Mouse (Mus musculus) G1E (cell line): ENCODE measurements at regions not wholly inside any gene's neighbourhood (a gene's known extent, or its start where the extent isn't known, plus 50 kb on each side); places are given as distances from the start of the nearest gene placed in this dataset.

ENCODE experiments used
- CTCF ChIP-seq: IDR thresholded peaks from 2 replicates; pipeline ENCODE4 v1.5.1; 2012; ENCODE audit warnings: low read depth, low read length, inconsistent platforms, mixed read lengths
- GATA1 ChIP-seq: IDR thresholded peaks from 2 replicates; pipeline ENCODE4 v1.6.1; 2012; ENCODE audit warnings: borderline replicate concordance, low read length, inconsistent platforms, mixed read lengths
- GATA2 ChIP-seq: IDR thresholded peaks from 2 replicates; pipeline ENCODE4 v1.6.1; 2012; ENCODE audit warnings: low read depth, low read length, inconsistent platforms, borderline replicate concordance
- POLR2AphosphoS5 ChIP-seq: IDR thresholded peaks from 2 replicates; pipeline ENCODE4 v1.6.1; 2012; ENCODE audit warnings: low read depth, low read length, inconsistent platforms; ENCODE audit not compliant: insufficient replicate concordance
- TAL1 ChIP-seq: conservative IDR thresholded peaks from 2 replicates; pipeline ENCODE4 v1.6.1; 2012; ENCODE audit warnings: low read depth, low read length, inconsistent platforms, mixed read lengths

DNA sequence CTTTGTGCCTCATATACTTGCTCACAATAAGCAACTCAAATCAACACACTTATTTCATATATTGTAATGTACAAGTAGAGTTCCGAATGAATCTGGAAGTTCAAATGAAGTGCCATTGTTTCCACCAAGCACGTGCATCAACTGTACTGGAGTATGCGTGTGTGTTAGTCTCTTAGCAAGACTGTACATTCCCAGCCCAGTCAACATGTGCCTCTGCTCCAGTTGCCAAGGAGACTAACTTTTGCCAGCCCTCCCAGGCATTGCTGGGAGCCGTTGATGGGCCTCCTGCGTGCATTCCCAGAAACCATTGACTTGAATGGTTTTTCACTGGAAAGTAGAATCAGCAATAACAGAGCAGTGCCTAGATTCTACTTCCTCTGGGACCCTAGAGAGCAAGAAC lies 110.7 kb upstream of the Stac start:
- TF ChIP-seq TAL1 (no peak), CTCF (no peak), GATA1 (no peak), POLR2AphosphoS5 (no peak), GATA2 (no peak)
